Mouse (Mus musculus) forebrain, embryonic 14.5 days (tissue): Measurements from ENCODE around the gene Tek. TPM values are rescaled to one million over a fixed set of nuclear protein-coding genes. Genes with fewer than 3 reads are reported as not detected.
A peak's percentile ranks its signal among the peaks of the same experiment; 100 is the strongest.

ENCODE experiments used
- ATAC-seq: fragments of 200-750 bp; cut with Nextera tagmentation; 2 replicates; pipeline ENCODE4 v1.8.0; 2017; ENCODE audit warnings: mild to moderate bottlenecking, moderate library complexity
- DNase-seq: peaks from one replicate; pipeline ENCODE4 v3.0.0-alpha.2; 2015; ENCODE audit warnings: low spot score
- H3K27ac ChIP-seq: fragments of 300-500 bp; sonication (generic); 2 replicates; pipeline ENCODE4 v1.5.1; 2014; ENCODE audit warnings: low read depth, mild to moderate bottlenecking, control low read depth, low read length, moderate library complexity
- H3K27me3 ChIP-seq: fragments of 300-500 bp; sonication (generic); replicated peaks from 2 replicates; pipeline ENCODE4 v1.6.1; 2014; ENCODE audit warnings: low read length, control low read depth, mixed read lengths; ENCODE audit not compliant: control insufficient read depth, insufficient read depth
- H3K36me3 ChIP-seq: fragments of 300-500 bp; sonication (generic); 2 replicates; pipeline ENCODE4 v1.6.1; 2014; ENCODE audit warnings: low read length, control low read depth; ENCODE audit not compliant: control insufficient read depth, insufficient read depth
- H3K4me1 ChIP-seq: fragments of 300-500 bp; sonication (generic); 2 replicates; pipeline ENCODE4 v1.6.1; 2014; ENCODE audit warnings: antibody characterized with exemption, low read length, control low read depth; ENCODE audit not compliant: control insufficient read depth, insufficient read depth
- H3K4me2 ChIP-seq: fragments of 300-500 bp; sonication (generic); 2 replicates; pipeline ENCODE4 v1.6.1; 2014; ENCODE audit warnings: mild to moderate bottlenecking, control low read depth, low read length
- H3K4me3 ChIP-seq: fragments of 300-500 bp; sonication (generic); 2 replicates; pipeline ENCODE4 v1.5.1; 2014; ENCODE audit warnings: low read depth, low read length, control low read depth
- H3K9ac ChIP-seq: fragments of 300-500 bp; sonication (generic); 2 replicates; pipeline ENCODE4 v1.6.1; 2014; ENCODE audit warnings: mild to moderate bottlenecking, low read length, control low read depth, moderate library complexity
- H3K9me3 ChIP-seq: fragments of 300-500 bp; sonication (generic); replicated peaks from 2 replicates; pipeline ENCODE4 v1.6.1; 2016; ENCODE audit warnings: low read length, control low read depth, mixed read lengths; ENCODE audit not compliant: control insufficient read depth
- WGBS: fragments of 180-500 bp; shearing (Covaris S2); extraction: QIAGEN DNeasy Blood & Tissue Kit; methylation state at CpG from one replicate; pipeline ENCODE4 v1.1.7; 2014; 5-methylcytosine and 5-hydroxymethylcytosine counted together
- polyA plus RNA-seq: library from polyadenylated mRNA; unstranded; fragments of >200 nt; fragmentation: Nextera tagmentation; extraction: Ambion mirVana; gene quantifications from 2 replicates; pipeline ENCODE4 v1.2.1, GENCODE M21; 2014

Tek gene
- polyA plus RNA-seq, 1 experiment from 2014 or later: 7.7 TPM

GRCm38 (mm10) chr4:94766176-94766575 is 27.1 kb downstream of the Tek start:
- WGBS: 85% methylated on average over 7 of the region's 7 CpGs
- ATAC-seq: no peak

GRCm38 (mm10) chr4:94768624-94769023 is 29.5 kb downstream of the Tek start:
- DNase-seq: no peak
- WGBS: 85% methylated on average over 3 of the region's 3 CpGs

More at GRCm38 (mm10) chr4:94766176-94766575, 27.1 kb downstream of the Tek start:
- Histone ChIP-seq H3K9ac (no peak overlapping the region), H3K36me3 (no peaks in the 10 kb centered on the region), H3K27me3 (no peaks in the 10 kb centered on the region), H3K4me3 (no peak overlapping the region), H3K27ac (no peak overlapping the region), H3K9me3 (no peaks in the 10 kb centered on the region), H3K4me1 (no peaks in the 10 kb centered on the region), H3K4me2 (no peak overlapping the region)
- DNase-seq: no peak

GRCm38 (mm10) chr4:94781043-94781442 is 42.0 kb downstream of the Tek start:
- 93% methylated on average over 5 of the region's 5 CpGs for WGBS
- Histone ChIP-seq H3K4me2 (no peak overlapping the region), H3K9me3 (no peaks in the 10 kb centered on the region), H3K27me3 (no peaks in the 10 kb centered on the region), H3K27ac (no peak overlapping the region), H3K36me3 (no peaks in the 10 kb centered on the region), H3K4me1 (no peaks in the 10 kb centered on the region), H3K9ac (no peak overlapping the region), H3K4me3 (no peak overlapping the region)
- no peak for ATAC-seq
- DNase-seq: no peak

More at GRCm38 (mm10) chr4:94768624-94769023, 29.5 kb downstream of the Tek start:
- no peak for ATAC-seq
- H3K4me3 ChIP-seq: no peak overlapping the region
- no peak overlapping the region for H3K27ac ChIP-seq
- no peaks in the 10 kb centered on the region for H3K9me3 ChIP-seq
- H3K27me3 ChIP-seq: no peaks in the 10 kb centered on the region
- no peaks in the 10 kb centered on the region for H3K4me1 ChIP-seq
- no peak overlapping the region for H3K9ac ChIP-seq
- no peak overlapping the region for H3K4me2 ChIP-seq
- no peaks in the 10 kb centered on the region for H3K36me3 ChIP-seq

GRCm38 (mm10) chr4:94785921-94786320 is 46.8 kb downstream of the Tek start:
- no peaks in the 10 kb centered on the region for H3K4me1 ChIP-seq
- H3K9me3 ChIP-seq: no peaks in the 10 kb centered on the region
- H3K4me2 ChIP-seq: no peak overlapping the region
- no peak overlapping the region for H3K4me3 ChIP-seq
- H3K27ac ChIP-seq: no peak overlapping the region
- H3K9ac ChIP-seq: no peak overlapping the region
- H3K36me3 ChIP-seq: no peaks in the 10 kb centered on the region
- ATAC-seq: no peak
- WGBS: 92% methylated on average over 2 of the region's 2 CpGs
- no peak for DNase-seq
- no peaks in the 10 kb centered on the region for H3K27me3 ChIP-seq

- Histone ChIP-seq H3K4me3 (no peak overlapping the region), H3K9ac (no peak overlapping the region)
- 67% methylated on average over 1 of the region's 1 CpGs for WGBS
These were observed 64.1 kb downstream of the Tek start for GRCm38 (mm10) chr4:94803187-94803586.

GRCm38 (mm10) chr4:94810616-94811015 is 71.5 kb downstream of the Tek start:
- DNase-seq: no peak
- no peaks in the 10 kb centered on the region for H3K4me1 ChIP-seq
- no peaks in the 10 kb centered on the region for H3K9me3 ChIP-seq
- no peak overlapping the region for H3K27ac ChIP-seq
- H3K4me2 ChIP-seq: no peak overlapping the region
- no peaks in the 10 kb centered on the region for H3K36me3 ChIP-seq
- no peak for ATAC-seq
- H3K27me3 ChIP-seq: no peaks in the 10 kb centered on the region
- WGBS: 67% methylated on average over 1 of the region's 1 CpGs
- no peak overlapping the region for H3K4me3 ChIP-seq
- no peak overlapping the region for H3K9ac ChIP-seq

More at GRCm38 (mm10) chr4:94803187-94803586, 64.1 kb downstream of the Tek start:
- no peaks in the 10 kb centered on the region for H3K4me1 ChIP-seq
- H3K4me2 ChIP-seq: no peak overlapping the region
- H3K27me3 ChIP-seq: no peaks in the 10 kb centered on the region
- H3K9me3 ChIP-seq: no peaks in the 10 kb centered on the region
- no peak for DNase-seq
- H3K27ac ChIP-seq: no peak overlapping the region
- no peaks in the 10 kb centered on the region for H3K36me3 ChIP-seq
- ATAC-seq: no peak

- DNase-seq: no peak
- no peaks in the 10 kb centered on the region; the same call in 1 of the 2 replicates for H3K9me3 ChIP-seq
- H3K27me3 ChIP-seq: no peaks in the 10 kb centered on the region
- no peak for ATAC-seq
- 78% methylated on average over 1 of the region's 1 CpGs for WGBS
- no peak overlapping the region for H3K27ac ChIP-seq
- no peak overlapping the region for H3K4me2 ChIP-seq
- H3K4me3 ChIP-seq: no peak overlapping the region
- H3K36me3 ChIP-seq: no peaks in the 10 kb centered on the region
- H3K4me1 ChIP-seq: no peaks in the 10 kb centered on the region
- H3K9ac ChIP-seq: no peak overlapping the region
These were observed 87.8 kb downstream of the Tek start for GRCm38 (mm10) chr4:94826891-94827290.

GRCm38 (mm10) chr4:94827429-94827828 is 88.3 kb downstream of the Tek start:
- no peaks in the 10 kb centered on the region for H3K36me3 ChIP-seq
- 26% methylated on average over 5 of the region's 5 CpGs for WGBS

GRCm38 (mm10) chr4:94829924-94830386 is 90.9 kb downstream of the Tek start:
- H3K4me1 ChIP-seq: no peaks in the 10 kb centered on the region
- H3K36me3 ChIP-seq: no peaks in the 10 kb centered on the region
- ATAC-seq (no peak), DNase-seq (no peak)
- H3K4me3 ChIP-seq: no peak overlapping the region
- 81% methylated on average over 6 of the region's 6 CpGs for WGBS
- H3K9ac ChIP-seq: no peak overlapping the region
- no peak overlapping the region for H3K4me2 ChIP-seq
- no peak overlapping the region for H3K27ac ChIP-seq
- no peaks in the 10 kb centered on the region for H3K27me3 ChIP-seq
- no peaks in the 10 kb centered on the region for H3K9me3 ChIP-seq

More at GRCm38 (mm10) chr4:94827429-94827828, 88.3 kb downstream of the Tek start:
- Histone ChIP-seq H3K4me3 (no peak overlapping the region), H3K4me2 (no peak overlapping the region), H3K9ac (no peak overlapping the region), H3K27me3 (no peaks in the 10 kb centered on the region), H3K9me3 (no peaks in the 10 kb centered on the region; the same call in 1 of the 2 replicates), H3K27ac (no peak overlapping the region), H3K4me1 (no peaks in the 10 kb centered on the region)
- peak; percentile 55 for DNase-seq
- no peak for ATAC-seq
